Comparison of ENCODE assay signal across 8 mouse cellular contexts in genomic region chr14:105499319-105499895, GRCm38 (mm10).
DNase-seq lines count a peak whose midpoint lies in the region; ATAC-seq and TF ChIP-seq lines count a peak whose summit lies in the region.

No protein-coding gene starts in this region.

- H3K9ac ChIP-seq in embryonic facial prominence, embryonic 12.5 days, result no peak overlapping the region
- H3K9ac ChIP-seq in intestine, postnatal 0 days (ENCODE audit: low read depth, low read length), result no peak overlapping the region

- peak; percentile 14 for DNase-seq in kidney, adult 18-20 months
- DNase-seq in kidney, adult 11 months, result no peak
- DNase-seq in thymus, postnatal 0 days (ENCODE audit: low spot score), result peak; percentile 50
- no peak for DNase-seq in urinary bladder, postnatal 14 days (ENCODE audit: low spot score)

- 15% methylated on average over 15 of the region's 15 CpGs for WGBS in embryonic facial prominence, embryonic 12.5 days
- 40% methylated on average over 15 of the region's 15 CpGs for WGBS in intestine, postnatal 0 days

- no peak overlapping the region for H3K27ac ChIP-seq in embryonic facial prominence, embryonic 12.5 days
- no peak overlapping the region for H3K27ac ChIP-seq in intestine, postnatal 0 days (ENCODE audit: low read depth, low read length)

- H3K36me3 ChIP-seq in embryonic facial prominence, embryonic 12.5 days, result no peaks in the 10 kb centered on the region
- no peaks in the 10 kb centered on the region for H3K36me3 ChIP-seq in intestine, postnatal 0 days (ENCODE audit: control insufficient read depth, insufficient read depth)

- H3K4me1 ChIP-seq in embryonic facial prominence, embryonic 12.5 days, result peaks cover 24% of the 10 kb centered on the region
- 0 out of 2 replicates have a peak, but pooled peaks cover 8% of the 10 kb centered on the region for H3K4me1 ChIP-seq in intestine, postnatal 0 days (replicated peaks; ENCODE audit: control insufficient read depth, insufficient read depth, low read length)

- H3K4me3 ChIP-seq in embryonic facial prominence, embryonic 12.5 days, result no peak overlapping the region
- H3K4me3 ChIP-seq in intestine, postnatal 0 days (ENCODE audit: low read depth, low read length), result no peak overlapping the region

- H3K9me3 ChIP-seq in embryonic facial prominence, embryonic 12.5 days, result no peaks in the 10 kb centered on the region
- no peaks in the 10 kb centered on the region for H3K9me3 ChIP-seq in intestine, postnatal 0 days (ENCODE audit: control insufficient read depth)

- H3K27me3 ChIP-seq in embryonic facial prominence, embryonic 12.5 days, result peaks cover 12% of the 10 kb centered on the region
- no peaks in the 10 kb centered on the region for H3K27me3 ChIP-seq in intestine, postnatal 0 days (replicated peaks; ENCODE audit: control insufficient read depth, insufficient read depth, low read length)

- TF ChIP-seq CTCF in intestine, postnatal 0 days (IDR thresholded peaks at IDR 0.05; ENCODE audit: low read depth), result no peak

- ATAC-seq in embryonic facial prominence, embryonic 12.5 days (ENCODE audit: insufficient number of reproducible peaks, insufficient read depth, low FRiP score, low TSS enrichment), result no peak
- no peak for ATAC-seq in intestine, postnatal 0 days
- ATAC-seq in megakaryocyte-erythroid progenitor cell, adult 5-6 weeks (replicated peaks; ENCODE audit: low FRiP score, low TSS enrichment, poor library complexity, severe bottlenecking), result peak; percentile 57; the same call in 1 of the 2 replicates
- ATAC-seq in cerebellum, adult (ENCODE audit: insufficient number of reproducible peaks, low FRiP score, low TSS enrichment), result no peak

- H3K4me2 ChIP-seq in embryonic facial prominence, embryonic 12.5 days (replicated peaks), result peak overlapping the region; percentile 42
- H3K4me2 ChIP-seq in intestine, postnatal 0 days (replicated peaks; ENCODE audit: low read depth), result 0 out of 2 replicates have a peak overlapping the region, but pooled peaks have one; percentile 9

Comparison
In these comparisons a context has a peak if more than half of its experiments do, and no peak if none do; other contexts are left out.
1. DNase-seq: peak in kidney, adult 18-20 months (single experiment) and thymus, postnatal 0 days (single experiment); none in kidney, adult 11 months (single experiment) and urinary bladder, postnatal 14 days (single experiment).